Mouse (Mus musculus) liver (tissue): ENCODE data around the gene Fgf22.

Experiments used
- DNase-seq: peaks from one replicate; pipeline ENCODE4 v3.0.0-alpha.2; 2020; ENCODE audit warnings: mixed read lengths

The Fgf22 gene

GRCm38 (mm10) chr10:79793738-79794490 is 39.0 kb downstream of the Fgf22 start:
- DNase-seq, result no peak

DNA sequence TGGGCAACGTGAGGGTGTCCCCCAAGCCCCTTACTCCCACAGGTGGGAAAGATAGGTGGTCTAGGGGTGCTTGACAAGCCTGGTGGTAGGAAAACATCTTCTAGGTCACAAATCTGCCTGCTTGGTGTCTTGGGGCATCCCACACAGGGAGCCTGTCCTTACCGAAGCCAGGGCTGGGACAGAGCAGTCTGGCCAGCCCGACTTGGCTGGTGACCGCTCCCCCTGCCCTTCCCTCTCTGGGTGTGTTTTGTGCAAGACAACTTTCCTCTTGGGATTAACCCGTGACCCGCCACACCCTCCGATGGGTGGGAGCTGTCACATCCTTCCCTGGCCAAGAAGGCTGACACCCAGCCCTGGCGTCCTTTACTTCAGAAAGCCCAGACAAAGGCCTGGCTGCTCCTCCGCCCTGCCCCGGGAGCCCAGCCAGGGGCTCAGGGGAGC is 39.6 kb downstream of the Fgf22 start:
- DNase-seq, result no peak

DNA sequence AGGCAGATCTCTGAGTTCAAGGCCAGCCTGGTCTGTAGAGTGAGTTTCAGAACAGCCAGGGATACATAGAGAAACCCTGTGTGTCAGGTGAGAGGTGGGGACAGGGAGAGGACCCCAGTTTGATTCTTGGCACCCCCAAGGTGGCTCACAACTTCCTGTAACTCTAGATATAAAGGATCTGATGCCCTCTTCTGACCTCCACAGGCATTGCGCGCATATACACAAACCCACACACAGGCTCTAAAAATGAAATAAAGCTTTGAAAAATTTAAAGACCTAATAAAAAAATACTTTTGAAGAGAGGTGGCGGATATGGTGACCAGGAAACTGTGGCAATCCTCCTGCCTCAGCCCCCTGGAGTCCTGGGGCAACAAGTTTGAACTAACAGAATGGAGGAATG is 41.0 kb downstream of the Fgf22 start:
- no peak for DNase-seq

DNA sequence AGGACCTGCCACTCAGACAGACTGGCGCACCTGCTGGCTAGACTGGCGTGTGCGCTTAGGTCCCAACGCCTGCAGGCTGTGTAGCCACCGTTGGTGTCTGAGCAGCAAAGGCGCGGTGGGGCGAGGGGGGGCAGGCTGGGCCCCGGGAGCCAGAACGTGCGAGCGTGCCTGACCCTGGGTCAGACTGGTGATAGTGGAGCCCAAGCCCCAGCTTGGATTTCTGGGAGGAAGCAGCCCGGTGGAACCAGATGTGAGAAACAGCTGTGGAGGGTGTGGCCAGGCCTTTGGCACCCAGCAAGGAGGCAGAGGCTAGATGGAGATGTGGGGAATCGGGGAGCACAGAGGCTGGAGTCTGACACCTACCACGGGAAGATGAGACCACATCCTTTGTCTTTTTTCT is 42.5 kb downstream of the Fgf22 start:
- DNase-seq, result no peak

- peak; percentile 76 for DNase-seq
These were observed 43.5 kb downstream of the Fgf22 start for GRCm38 (mm10) chr10:79798289-79798928.

DNA sequence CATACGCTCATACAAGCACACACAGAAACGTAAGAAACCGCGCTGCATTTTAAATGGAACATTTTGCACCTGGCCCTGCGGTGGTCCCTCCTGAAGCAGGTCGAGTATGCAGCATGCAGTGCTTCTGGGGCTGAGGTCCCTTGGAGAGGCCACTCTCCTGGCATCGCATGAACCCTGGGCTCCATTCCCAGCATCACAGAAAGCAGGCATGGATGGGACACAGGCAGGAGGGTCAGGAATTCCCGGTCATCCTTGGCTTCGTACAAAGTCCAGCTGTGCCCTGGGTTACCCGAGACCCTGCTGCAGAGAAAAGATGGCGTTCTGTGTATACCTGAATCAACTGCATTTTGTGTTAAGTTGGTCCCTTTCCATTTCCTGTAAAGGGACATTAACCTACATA is 45.6 kb downstream of the Fgf22 start:
- no peak for DNase-seq

GRCm38 (mm10) chr10:79801837-79802236 is 47.0 kb downstream of the Fgf22 start:
- DNase-seq, result no peak

DNA sequence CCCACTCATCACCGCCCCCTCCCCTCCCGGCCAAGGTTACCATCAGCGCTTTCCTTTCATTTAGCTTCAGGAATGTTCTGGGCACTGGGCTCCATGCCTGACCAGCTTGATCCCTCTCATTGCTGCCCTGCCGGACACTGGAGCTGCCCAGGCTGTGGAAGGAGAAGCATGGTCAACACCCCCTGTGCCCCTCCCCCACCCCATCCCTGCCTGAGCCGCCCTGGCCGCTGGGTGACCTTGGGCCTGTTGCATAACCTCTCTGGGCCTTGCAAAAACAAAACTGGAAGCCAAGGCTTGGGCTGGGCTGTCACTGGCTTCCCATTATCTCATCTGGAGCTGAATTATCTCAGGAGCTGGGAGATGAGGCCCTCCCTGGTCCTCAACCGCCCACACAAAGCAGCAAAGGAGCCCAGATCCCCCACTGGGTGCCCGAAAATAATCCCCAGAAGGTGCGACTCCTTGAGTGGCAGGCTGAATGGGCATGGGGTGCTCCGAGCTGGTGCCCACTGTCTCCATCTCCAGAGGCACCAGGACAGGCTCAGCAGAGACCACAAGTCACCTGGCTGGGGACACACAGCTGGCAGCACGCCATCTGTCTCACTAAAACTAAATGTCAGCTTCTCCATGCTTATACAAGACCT is 47.6 kb downstream of the Fgf22 start:
- DNase-seq, result peak; percentile 73

DNA sequence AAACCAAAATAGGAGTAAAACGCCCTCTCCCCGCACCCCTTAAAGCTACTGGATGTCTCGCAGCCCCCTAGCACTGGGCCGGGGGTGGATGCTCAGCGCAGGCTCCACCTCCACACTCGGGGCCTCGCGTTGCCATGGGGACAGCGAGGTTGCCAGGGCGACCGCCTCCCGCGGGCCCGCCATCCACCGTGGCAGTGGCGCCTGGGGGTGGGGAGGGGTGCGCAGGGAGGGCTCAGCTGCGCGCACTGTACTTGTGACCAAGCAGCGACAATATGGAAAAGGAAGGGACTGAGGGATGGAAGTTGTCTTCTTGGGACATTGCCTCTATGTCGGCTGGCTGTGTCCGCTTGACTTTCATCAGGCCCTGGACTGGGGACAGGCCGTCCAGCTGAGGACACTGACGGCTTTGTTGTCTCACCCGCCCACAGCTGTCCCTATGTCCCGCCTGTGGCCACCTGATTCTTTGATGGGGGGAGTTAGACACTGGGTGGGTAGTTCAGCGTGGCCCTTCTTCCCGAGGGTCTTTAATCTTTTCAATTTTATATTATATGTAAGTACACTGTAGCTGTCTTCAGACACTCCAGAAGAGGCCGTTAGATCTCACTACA is 48.9 kb downstream of the Fgf22 start:
- peak; percentile 55 for DNase-seq

DNA sequence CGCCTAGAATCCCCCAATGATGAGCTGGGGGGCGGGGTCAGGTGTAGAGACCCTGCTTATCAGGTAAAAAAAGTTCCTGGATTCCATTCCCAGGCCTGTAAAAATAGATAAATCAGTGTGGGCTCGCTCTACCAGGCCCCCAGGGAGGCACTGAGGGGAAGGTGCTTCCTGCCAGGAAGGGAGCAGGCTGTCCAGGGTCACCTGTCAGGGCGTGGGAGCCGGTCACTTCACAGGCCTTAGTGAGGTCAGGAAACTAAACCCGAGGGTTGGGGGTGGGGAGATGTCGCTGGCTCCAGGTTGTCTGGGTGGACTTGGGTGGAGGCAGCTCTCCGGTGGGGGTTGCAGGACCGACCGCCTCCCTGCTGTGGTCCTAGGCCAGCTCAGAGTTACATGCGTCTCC is 50.8 kb downstream of the Fgf22 start:
- peak; percentile 33 for DNase-seq

- no peak for DNase-seq
These were observed 51.5 kb downstream of the Fgf22 start for GRCm38 (mm10) chr10:79806331-79806730.

- peak; percentile 79 for DNase-seq
These were observed 52.1 kb downstream of the Fgf22 start for GRCm38 (mm10) chr10:79806972-79807371.

DNA sequence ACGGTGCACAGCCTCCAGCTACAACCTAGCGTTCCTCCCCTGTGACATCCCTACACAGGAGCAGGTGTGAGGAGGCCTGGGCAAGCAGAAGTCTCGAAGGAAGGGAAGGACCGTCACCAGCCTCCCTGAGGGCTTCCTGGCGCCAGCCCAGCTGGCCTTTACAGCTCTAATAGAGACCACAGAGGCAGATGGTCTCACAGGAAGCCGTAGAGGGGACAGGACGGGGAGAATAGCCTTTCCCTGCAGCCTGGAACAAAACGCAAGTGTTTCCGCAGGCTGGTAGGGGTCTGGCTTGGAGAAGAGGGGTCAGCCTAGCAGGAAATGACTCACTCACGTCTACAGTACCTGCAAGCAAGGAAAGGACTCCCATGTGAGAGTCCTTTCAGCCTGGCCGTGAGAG is 53.0 kb downstream of the Fgf22 start:
- DNase-seq, result no peak
